Mouse (Mus musculus) CH12.LX (cell line): ENCODE data around the gene Rapgef2.

Experiments
- CTCF ChIP-seq, 2 experiments: IDR thresholded peaks in 1 of 2; conservative IDR thresholded peaks in 1 of 2; 2 replicates each; pipeline ENCODE4 v1.5.1; 2011 to 2012; ENCODE audit warnings: low read depth in 2 of 2, low read length in 2 of 2, improper control_type of control experiment in 1 of 2, inconsistent platforms in 1 of 2, mild to moderate bottlenecking in 1 of 2, moderate library complexity in 1 of 2
- EP300 ChIP-seq: IDR thresholded peaks from 2 replicates; pipeline ENCODE4 v1.6.1; 2011; ENCODE audit warnings: low read length, improper control_type of control experiment
- HCFC1 ChIP-seq: IDR thresholded peaks from 2 replicates; pipeline ENCODE4 v1.6.1; 2012; ENCODE audit warnings: low read depth, mild to moderate bottlenecking, inconsistent platforms, low read length, improper control_type of control experiment
- MAX ChIP-seq: IDR thresholded peaks from 2 replicates; pipeline ENCODE4 v1.6.1; 2011; ENCODE audit warnings: low read length, improper control_type of control experiment
- MAZ ChIP-seq: IDR thresholded peaks from 2 replicates; pipeline ENCODE4 v1.6.1; 2012; ENCODE audit warnings: low read depth, mild to moderate bottlenecking, inconsistent platforms, low read length, improper control_type of control experiment, moderate library complexity
- MXI1 ChIP-seq: IDR thresholded peaks from 2 replicates; pipeline ENCODE4 v1.6.1; 2011; ENCODE audit warnings: mild to moderate bottlenecking, low read depth, low read length, improper control_type of control experiment
- POLR2A ChIP-seq: IDR thresholded peaks from 2 replicates; pipeline ENCODE4 v1.6.1; 2011; ENCODE audit warnings: low read depth, mild to moderate bottlenecking, improper control_type of control experiment, low read length
- USF1 ChIP-seq: IDR thresholded peaks from 2 replicates; pipeline ENCODE4 v1.6.1; 2014; ENCODE audit warnings: low read depth, mild to moderate bottlenecking, inconsistent platforms, low read length, improper control_type of control experiment
- ZC3H11A ChIP-seq: IDR thresholded peaks from 2 replicates; pipeline ENCODE4 v1.6.1; 2012; ENCODE audit warnings: low read depth, mild to moderate bottlenecking, inconsistent platforms, low read length, improper control_type of control experiment
- ZKSCAN1 ChIP-seq: IDR thresholded peaks from 2 replicates; pipeline ENCODE4 v1.6.1; 2012; ENCODE audit warnings: low read depth, inconsistent platforms, low read length, improper control_type of control experiment, borderline replicate concordance

GRCm38 (mm10) chr3:79139245-79139644 is 147.1 kb downstream of the Rapgef2 start:
- TF ChIP-seq ZC3H11A (no peak), MAX (no peak), POLR2A (no peak), CTCF (conservative IDR thresholded peaks at IDR 0.05 in 1 of 2, IDR thresholded peaks at IDR 0.05 in 1 of 2; ENCODE audit: low read depth in 2 of 2, low read length in 2 of 2) (no peak), EP300 (no peak), HCFC1 (no peak), ZKSCAN1 (no peak), MXI1 (no peak), USF1 (no peak), MAZ (no peak)
